Mouse (Mus musculus) midbrain, postnatal 0 days (tissue): Measurements from ENCODE around the gene Aox3. TPM values are rescaled to one million over a fixed set of nuclear protein-coding genes. Genes with fewer than 3 reads are reported as not detected.

ENCODE experiments used
- ATAC-seq: fragments of 200-750 bp; cut with Nextera tagmentation; 2 replicates; pipeline ENCODE4 v1.8.0; 2017; ENCODE audit warnings: moderate number of reproducible peaks, mild to moderate bottlenecking, moderate TSS enrichment, moderate library complexity; ENCODE audit not compliant: low FRiP score
- DNase-seq: peaks from one replicate; pipeline ENCODE4 v3.0.0-alpha.2; 2015; ENCODE audit warnings: low spot score
- H3K27ac ChIP-seq: fragments of 300-500 bp; sonication (generic); 2 replicates; pipeline ENCODE4 v1.5.1; 2014; ENCODE audit warnings: low read depth, mild to moderate bottlenecking, low read length, mixed read lengths
- H3K27me3 ChIP-seq: fragments of 300-500 bp; sonication (generic); 2 replicates; pipeline ENCODE4 v1.6.1; 2014; ENCODE audit warnings: low read length, control low read depth, mixed read lengths; ENCODE audit not compliant: insufficient read depth
- H3K36me3 ChIP-seq: fragments of 300-500 bp; sonication (generic); 2 replicates; pipeline ENCODE4 v1.6.1; 2014; ENCODE audit warnings: low read length, control low read depth, mixed read lengths; ENCODE audit not compliant: insufficient read depth
- H3K4me1 ChIP-seq: fragments of 300-500 bp; sonication (generic); 2 replicates; pipeline ENCODE4 v1.6.1; 2014; ENCODE audit warnings: mild to moderate bottlenecking, control low read depth, antibody characterized with exemption, low read length, mixed read lengths; ENCODE audit not compliant: insufficient read depth
- H3K4me2 ChIP-seq: fragments of 300-500 bp; sonication (generic); 2 replicates; pipeline ENCODE4 v1.6.1; 2014; ENCODE audit warnings: low read depth, mild to moderate bottlenecking, low read length, mixed read lengths; ENCODE audit not compliant: poor library complexity, severe bottlenecking
- H3K4me3 ChIP-seq: fragments of 300-500 bp; sonication (generic); 2 replicates; pipeline ENCODE4 v1.5.1; 2014; ENCODE audit warnings: low read depth, mild to moderate bottlenecking, low read length, moderate library complexity
- H3K9ac ChIP-seq: fragments of 300-500 bp; sonication (generic); replicated peaks from 2 replicates; pipeline ENCODE4 v1.6.1; 2014; ENCODE audit warnings: mild to moderate bottlenecking, low read length, moderate library complexity, mixed read lengths; ENCODE audit not compliant: poor library complexity, severe bottlenecking
- H3K9me3 ChIP-seq: fragments of 300-500 bp; sonication (generic); 2 replicates; pipeline ENCODE4 v1.6.1; 2016; ENCODE audit warnings: low read length, control low read depth
- CTCF ChIP-seq: IDR thresholded peaks from 2 replicates; pipeline ENCODE4 v1.5.1; 2016; ENCODE audit warnings: antibody characterized with exemption, mild to moderate bottlenecking
- WGBS: fragments of 180-500 bp; shearing (Covaris S2); extraction: QIAGEN DNeasy Blood & Tissue Kit; methylation state at CpG from one replicate; pipeline ENCODE4 v1.1.7; 2014; 5-methylcytosine and 5-hydroxymethylcytosine counted together
- polyA plus RNA-seq: library from polyadenylated mRNA; unstranded; fragments of >200 nt; fragmentation: Nextera tagmentation; extraction: Ambion mirVana; gene quantifications from 2 replicates; pipeline ENCODE4 v1.2.1, GENCODE M21; 2015
- total RNA-seq: library from RNA; depleted of rRNA; stranded (reverse); fragments of >200 nt; gene quantifications from 2 replicates; pipeline ENCODE4 v1.2.3, GENCODE M21; 2014; rRNA removed

Gene Aox3
- total RNA-seq (0.09 TPM in 1 of 2 replicates, not detected in the other), polyA plus RNA-seq (0.12 and 0.37 TPM in 2 replicates)

DNA sequence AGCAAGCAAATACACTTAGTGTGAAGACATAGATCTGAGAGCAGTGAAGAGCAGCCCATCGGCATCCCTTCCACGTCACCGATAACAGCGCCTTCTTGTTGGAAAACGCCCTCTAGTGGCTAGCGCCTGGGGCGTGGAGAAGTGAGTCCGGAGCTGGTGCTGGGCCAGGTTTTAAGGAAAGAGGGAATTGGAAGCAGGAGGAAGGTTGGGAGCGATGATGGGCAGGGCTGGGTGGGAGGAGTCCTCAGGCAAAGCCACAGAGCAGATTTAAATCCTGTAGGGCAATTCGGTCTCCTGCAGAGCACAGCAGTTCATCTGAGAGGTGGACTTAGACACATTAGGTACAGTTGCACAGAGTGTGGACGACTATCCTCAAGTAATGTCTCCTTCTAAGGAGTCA is at the start of gene Aox3:
Aox3 (plus strand) TSS at position 251 of the 400 bp plus-strand sequence.
- Histone ChIP-seq H3K36me3 (no peaks in the 10 kb centered on the region), H3K27ac (no peak within 1 kb of the TSS), H3K9me3 (no peaks in the 10 kb centered on the region), H3K4me2 (peak within 1 kb of the TSS; percentile 7; the same call in 1 of the 2 replicates), H3K4me3 (no peak within 1 kb of the TSS), H3K9ac (no peak within 1 kb of the TSS), H3K4me1 (no peaks in the 10 kb centered on the region), H3K27me3 (no peaks in the 10 kb centered on the region)
- ATAC-seq (peak; percentile 73; the same call in 1 of the 2 replicates), DNase-seq (peak; percentile 86)
- WGBS: 12% methylated on average over 11 of the region's 11 CpGs
- peak; percentile 87 for TF ChIP-seq CTCF

DNA sequence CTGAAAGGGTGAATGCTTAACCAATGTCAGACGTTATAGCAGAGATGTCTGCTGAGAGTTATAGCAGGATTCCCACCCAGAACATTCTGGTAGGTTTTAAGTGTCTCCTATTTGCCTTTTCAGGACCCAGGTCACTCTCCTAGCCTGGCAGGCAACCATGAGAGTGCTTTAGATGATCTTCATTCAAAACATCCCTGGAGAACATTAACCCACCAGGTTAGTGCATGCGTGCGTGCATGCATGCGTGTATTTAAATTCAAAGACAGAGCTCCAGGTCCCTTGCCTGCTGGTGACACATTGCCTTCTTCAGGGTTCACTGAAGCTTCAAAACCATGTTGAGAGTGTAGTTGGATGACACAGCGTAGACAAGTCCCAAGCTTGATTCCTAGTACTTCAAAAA is 47.8 kb upstream of the Aox3 start:
- no peak overlapping the region for H3K4me3 ChIP-seq
- H3K27me3 ChIP-seq: no peaks in the 10 kb centered on the region
- 90% methylated on average over 5 of the region's 5 CpGs for WGBS
- no peak overlapping the region for H3K27ac ChIP-seq
- H3K4me2 ChIP-seq: no peak overlapping the region
- H3K9ac ChIP-seq: no peak overlapping the region
- no peak for TF ChIP-seq CTCF
- ATAC-seq: no peak
- no peaks in the 10 kb centered on the region for H3K9me3 ChIP-seq
- no peaks in the 10 kb centered on the region for H3K36me3 ChIP-seq
- H3K4me1 ChIP-seq: no peaks in the 10 kb centered on the region
- DNase-seq: no peak

DNA sequence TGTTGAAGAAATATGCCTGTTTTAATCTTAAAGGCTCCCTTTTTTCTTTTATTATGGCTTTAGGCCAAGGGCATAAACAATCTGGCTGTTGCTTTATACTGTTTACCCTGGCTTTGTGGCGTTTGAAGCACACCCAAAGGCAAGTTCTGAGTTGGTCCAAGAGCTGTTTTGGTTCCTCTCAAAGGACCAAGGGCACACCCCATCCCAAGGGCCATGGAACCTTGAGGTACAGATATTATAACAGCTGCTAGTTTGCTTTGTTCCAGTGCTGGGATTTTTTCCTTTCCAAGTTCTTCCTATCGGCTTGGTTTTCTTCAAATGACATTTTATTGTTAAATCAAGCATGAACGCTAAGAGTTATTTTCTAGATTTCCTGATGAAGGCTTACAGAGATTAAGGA is 47.3 kb upstream of the Aox3 start:
- no peaks in the 10 kb centered on the region for H3K9me3 ChIP-seq
- no peak overlapping the region for H3K4me3 ChIP-seq
- H3K27ac ChIP-seq: no peak overlapping the region
- no peaks in the 10 kb centered on the region for H3K36me3 ChIP-seq
- ATAC-seq (no peak), DNase-seq (no peak)
- no peaks in the 10 kb centered on the region for H3K27me3 ChIP-seq
- no peaks in the 10 kb centered on the region for H3K4me1 ChIP-seq
- no peak overlapping the region for H3K9ac ChIP-seq
- no peak overlapping the region for H3K4me2 ChIP-seq
- no peak for TF ChIP-seq CTCF
- 75% methylated on average over 3 of the region's 3 CpGs for WGBS

DNA sequence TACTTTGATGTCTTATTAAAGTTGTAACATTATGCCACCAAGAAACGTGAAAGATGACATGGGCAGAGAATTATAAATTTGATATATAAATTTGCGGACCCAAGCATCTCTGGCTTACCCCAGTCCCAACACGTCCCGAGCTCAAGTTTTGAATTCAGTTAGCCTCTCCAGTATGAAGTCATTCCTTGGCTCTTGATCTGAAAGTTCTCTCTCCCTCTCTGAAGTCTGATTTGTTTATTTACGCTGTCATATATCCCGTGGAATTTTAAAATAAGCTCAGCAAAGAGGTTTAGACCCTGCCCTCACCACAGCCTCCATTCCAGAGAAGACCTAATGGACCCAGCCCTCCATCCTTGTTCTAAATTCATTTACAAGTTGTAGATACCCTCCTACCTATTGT is 43.7 kb upstream of the Aox3 start:
- H3K4me3 ChIP-seq: no peak overlapping the region
- no peak for DNase-seq
- H3K36me3 ChIP-seq: no peaks in the 10 kb centered on the region
- no peak for TF ChIP-seq CTCF
- H3K9me3 ChIP-seq: no peaks in the 10 kb centered on the region
- WGBS: 89% methylated on average over 6 of the region's 6 CpGs
- no peak for ATAC-seq
- no peak overlapping the region for H3K27ac ChIP-seq
- H3K9ac ChIP-seq: no peak overlapping the region
- H3K4me1 ChIP-seq: no peaks in the 10 kb centered on the region
- H3K4me2 ChIP-seq: no peak overlapping the region
- no peaks in the 10 kb centered on the region for H3K27me3 ChIP-seq

DNA sequence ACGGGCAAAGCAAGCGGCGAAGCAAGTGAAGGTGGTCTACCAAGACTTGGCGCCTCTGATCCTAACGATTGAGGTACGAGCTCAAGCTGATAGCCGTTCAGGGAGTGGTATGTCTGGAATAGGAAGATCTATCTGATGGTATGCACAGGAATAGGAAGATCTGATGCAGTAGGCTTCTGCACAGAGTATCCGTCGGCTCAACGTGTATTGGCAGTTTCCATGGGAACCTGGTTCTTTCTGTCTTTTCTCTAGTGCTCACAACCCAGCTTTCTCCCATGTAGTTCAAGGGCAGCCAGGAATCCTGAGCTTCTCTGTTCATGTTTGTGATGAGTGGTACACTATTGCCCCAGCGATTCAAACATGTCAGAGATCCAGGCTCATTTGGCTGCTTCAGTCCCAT is 42.8 kb upstream of the Aox3 start:
- ATAC-seq (0 out of 2 replicates have a peak, but pooled peaks have one; percentile 28), DNase-seq (peak; percentile 31)
- Histone ChIP-seq H3K4me2 (no peak overlapping the region), H3K9me3 (no peaks in the 10 kb centered on the region), H3K27me3 (no peaks in the 10 kb centered on the region), H3K4me3 (no peak overlapping the region), H3K27ac (no peak overlapping the region), H3K4me1 (no peaks in the 10 kb centered on the region), H3K9ac (no peak overlapping the region), H3K36me3 (no peaks in the 10 kb centered on the region)
- no peak for TF ChIP-seq CTCF
- WGBS: 80% methylated on average over 11 of the region's 11 CpGs

DNA sequence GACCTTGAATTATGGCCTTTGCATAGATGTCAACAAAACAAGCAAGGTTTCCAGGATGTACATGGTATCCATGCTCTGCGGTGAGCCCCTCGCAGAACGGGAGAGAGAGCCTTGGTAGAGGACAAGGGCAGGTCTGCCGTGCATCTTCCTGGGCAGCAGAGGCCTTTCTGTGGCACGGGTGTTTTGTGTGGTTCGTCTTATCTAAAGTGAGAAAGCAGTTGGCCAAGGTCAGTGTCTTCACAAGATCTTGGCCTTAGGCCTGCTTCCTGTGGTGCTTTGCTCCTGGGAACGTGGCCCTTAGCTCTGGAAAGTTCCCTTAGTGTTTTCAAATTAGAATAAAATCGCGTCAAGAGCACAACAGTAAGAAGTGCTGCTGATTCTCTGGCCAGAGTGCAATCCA is 41.9 kb upstream of the Aox3 start:
- no peak for TF ChIP-seq CTCF
- no peak for ATAC-seq

More for the DNA sequence above, 41.9 kb upstream of the Aox3 start:
- Histone ChIP-seq H3K36me3 (no peaks in the 10 kb centered on the region), H3K27me3 (no peaks in the 10 kb centered on the region), H3K27ac (no peak overlapping the region), H3K4me2 (no peak overlapping the region), H3K9me3 (no peaks in the 10 kb centered on the region), H3K4me3 (no peak overlapping the region), H3K4me1 (no peaks in the 10 kb centered on the region), H3K9ac (no peak overlapping the region)
- 83% methylated on average over 9 of the region's 9 CpGs for WGBS
- no peak for DNase-seq
